Mouse (Mus musculus) hindbrain, embryonic 16.5 days (tissue): ENCODE results near the gene Atp1a3. TPM values are rescaled to one million over a fixed set of nuclear protein-coding genes. Genes with fewer than 3 reads are reported as not detected.

Experiments used
- ATAC-seq: fragments of 200-750 bp; cut with Nextera tagmentation; 2 replicates; pipeline ENCODE4 v1.8.0; 2017; ENCODE audit warnings: moderate TSS enrichment, moderate library complexity
- H3K27ac ChIP-seq: fragments of 300-500 bp; sonication (generic); 2 replicates; pipeline ENCODE4 v1.5.1; 2014; ENCODE audit warnings: low read depth, mild to moderate bottlenecking, control low read depth, low read length, moderate library complexity
- H3K27me3 ChIP-seq: fragments of 300-500 bp; sonication (generic); replicated peaks from 2 replicates; pipeline ENCODE4 v1.6.1; 2014; ENCODE audit warnings: low read length; ENCODE audit not compliant: control insufficient read depth, insufficient read depth
- H3K36me3 ChIP-seq: fragments of 300-500 bp; sonication (generic); 2 replicates; pipeline ENCODE4 v1.6.1; 2014; ENCODE audit warnings: mild to moderate bottlenecking, low read length, moderate library complexity, mixed read lengths; ENCODE audit not compliant: control insufficient read depth, insufficient read depth
- H3K4me1 ChIP-seq: fragments of 300-500 bp; sonication (generic); 2 replicates; pipeline ENCODE4 v1.6.1; 2014; ENCODE audit warnings: low read depth, low read length; ENCODE audit not compliant: control insufficient read depth, insufficient read depth
- H3K4me2 ChIP-seq: fragments of 300-500 bp; sonication (generic); 2 replicates; pipeline ENCODE4 v1.6.1; 2014; ENCODE audit warnings: mild to moderate bottlenecking, low read length, control low read depth, moderate library complexity
- H3K4me3 ChIP-seq: fragments of 300-500 bp; sonication (generic); 2 replicates; pipeline ENCODE4 v1.5.1; 2014; ENCODE audit warnings: mild to moderate bottlenecking, low read length, control low read depth, moderate library complexity
- H3K9ac ChIP-seq: fragments of 300-500 bp; sonication (generic); 2 replicates; pipeline ENCODE4 v1.6.1; 2014; ENCODE audit warnings: low read depth, mild to moderate bottlenecking, control low read depth, low read length, moderate library complexity
- H3K9me3 ChIP-seq: fragments of 300-500 bp; sonication (generic); 2 replicates; pipeline ENCODE4 v1.6.1; 2014; ENCODE audit warnings: mild to moderate bottlenecking, low read length, moderate library complexity; ENCODE audit not compliant: control insufficient read depth
- WGBS: fragments of 180-500 bp; shearing (Covaris S2); extraction: QIAGEN DNeasy Blood & Tissue Kit; methylation state at CpG from one replicate; pipeline ENCODE4 v1.1.7; 2014; 5-methylcytosine and 5-hydroxymethylcytosine counted together
- polyA plus RNA-seq: library from polyadenylated mRNA; unstranded; fragments of >200 nt; fragmentation: Nextera tagmentation; extraction: Ambion mirVana; gene quantifications from 2 replicates; pipeline ENCODE4 v1.2.1, GENCODE M21; 2015

Gene Atp1a3
- polyA plus RNA-seq, 1 experiment from 2014 or later: 678 TPM

DNA sequence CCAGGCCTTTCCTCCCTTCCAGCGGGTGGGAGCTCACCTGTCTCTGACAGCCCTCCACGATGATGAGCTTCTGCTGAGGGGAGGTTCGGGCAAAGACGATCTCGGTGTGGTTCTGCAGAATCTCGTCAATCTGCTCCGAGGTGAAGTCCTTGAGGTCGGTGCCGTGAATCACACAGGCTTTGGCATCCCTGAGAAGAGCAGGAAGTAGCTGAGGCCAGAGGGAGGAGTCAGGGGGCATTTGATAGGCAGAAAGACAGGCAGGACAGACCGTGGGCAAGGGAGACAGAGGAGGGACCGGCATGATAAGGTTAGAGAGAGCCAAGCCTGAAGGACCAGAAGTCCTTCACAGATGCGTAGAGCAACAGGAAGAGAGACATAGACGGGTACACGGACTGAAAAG is 17.8 kb downstream of the Atp1a3 start:
- Histone ChIP-seq H3K4me3 (no peak overlapping the region), H3K27me3 (no peaks in the 10 kb centered on the region), H3K4me1 (no peaks in the 10 kb centered on the region), H3K36me3 (peaks cover 55% of the 10 kb centered on the region), H3K9ac (no peak overlapping the region), H3K4me2 (no peak overlapping the region), H3K9me3 (no peaks in the 10 kb centered on the region), H3K27ac (no peak overlapping the region)
- WGBS: 89% methylated on average over 14 of the region's 14 CpGs
- ATAC-seq: no peak

DNA sequence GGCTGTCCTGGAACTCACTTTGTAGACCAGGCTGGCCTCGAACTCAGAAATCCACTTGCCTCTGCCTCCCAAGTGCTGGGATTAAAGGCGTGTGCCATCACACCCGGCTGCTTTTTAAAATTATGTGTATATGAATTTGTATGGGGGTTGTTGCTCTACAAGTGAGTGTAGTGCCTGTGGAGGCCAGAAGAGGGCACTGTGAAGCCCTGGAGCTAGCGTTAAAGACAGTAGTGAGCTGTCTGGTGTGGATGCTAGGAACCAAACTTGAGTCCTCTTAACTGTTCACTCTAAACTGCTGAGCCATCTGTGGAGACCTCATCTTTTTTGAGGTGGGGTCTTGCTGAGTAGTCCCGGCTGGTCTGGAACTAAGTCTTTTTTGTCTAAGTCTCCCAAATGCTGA is 20.0 kb downstream of the Atp1a3 start:
- H3K9me3 ChIP-seq: no peaks in the 10 kb centered on the region
- no peak overlapping the region for H3K27ac ChIP-seq
- H3K27me3 ChIP-seq: no peaks in the 10 kb centered on the region
- no peak overlapping the region for H3K9ac ChIP-seq
- no peak overlapping the region for H3K4me3 ChIP-seq
- peaks cover 56% of the 10 kb centered on the region for H3K36me3 ChIP-seq
- no peaks in the 10 kb centered on the region for H3K4me1 ChIP-seq
- 76% methylated on average over 5 of the region's 5 CpGs for WGBS
- no peak for ATAC-seq
- no peak overlapping the region for H3K4me2 ChIP-seq

GRCm38 (mm10) chr7:24984307-24984706 is 21.5 kb downstream of the Atp1a3 start:
- H3K9me3 ChIP-seq: no peaks in the 10 kb centered on the region
- ATAC-seq: no peak
- WGBS: 92% methylated on average over 2 of the region's 2 CpGs

GRCm38 (mm10) chr7:24983396-24983795 is 22.4 kb downstream of the Atp1a3 start:
- Histone ChIP-seq H3K4me3 (no peak overlapping the region), H3K4me1 (no peaks in the 10 kb centered on the region), H3K27me3 (no peaks in the 10 kb centered on the region), H3K36me3 (peaks cover 65% of the 10 kb centered on the region), H3K4me2 (no peak overlapping the region), H3K9me3 (no peaks in the 10 kb centered on the region), H3K9ac (no peak overlapping the region), H3K27ac (no peak overlapping the region)
- no peak for ATAC-seq
- whole genome bisulfite sequencing: 87% methylated on average over 5 of the region's 5 CpGs

More at GRCm38 (mm10) chr7:24984307-24984706, 21.5 kb downstream of the Atp1a3 start:
- no peak overlapping the region for H3K9ac ChIP-seq
- H3K27ac ChIP-seq: no peak overlapping the region
- no peaks in the 10 kb centered on the region for H3K4me1 ChIP-seq
- H3K4me2 ChIP-seq: no peak overlapping the region
- H3K36me3 ChIP-seq: peaks cover 66% of the 10 kb centered on the region
- H3K4me3 ChIP-seq: no peak overlapping the region
- H3K27me3 ChIP-seq: no peaks in the 10 kb centered on the region

DNA sequence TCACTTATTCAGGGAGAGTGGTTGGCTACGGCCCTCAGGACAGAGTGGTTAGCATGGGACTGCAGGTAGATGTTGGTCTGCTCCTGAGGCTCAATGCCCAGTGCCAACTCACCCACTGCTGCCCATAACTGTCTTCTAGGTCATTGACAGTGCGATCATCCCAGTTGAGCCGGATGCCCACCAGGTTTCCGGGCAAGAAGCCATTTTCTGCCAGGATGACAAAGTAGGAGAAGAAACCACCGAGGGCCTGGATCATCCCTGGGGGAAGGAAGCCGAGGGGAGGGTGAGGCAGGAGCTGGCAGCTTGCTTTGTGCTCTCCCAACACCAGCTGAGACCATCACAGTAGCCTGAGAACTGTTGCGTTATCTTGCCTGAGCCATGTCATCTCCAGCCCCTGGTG is 25.3 kb downstream of the Atp1a3 start:
- Histone ChIP-seq H3K27ac (no peak overlapping the region), H3K27me3 (no peaks in the 10 kb centered on the region), H3K4me3 (no peak overlapping the region), H3K9me3 (no peaks in the 10 kb centered on the region), H3K4me2 (no peak overlapping the region), H3K36me3 (peaks cover 51% of the 10 kb centered on the region), H3K4me1 (no peaks in the 10 kb centered on the region), H3K9ac (no peak overlapping the region)
- WGBS: 77% methylated on average over 7 of the region's 7 CpGs
- ATAC-seq: no peak

- no peaks in the 10 kb centered on the region for H3K27me3 ChIP-seq
- WGBS: 89% methylated on average over 7 of the region's 7 CpGs
- no peak for ATAC-seq
These were observed 27.0 kb downstream of the Atp1a3 start for GRCm38 (mm10) chr7:24978781-24979180.

GRCm38 (mm10) chr7:24974893-24975595 is 30.7 kb downstream of the Atp1a3 start:
- peaks cover 11% of the 10 kb centered on the region for H3K4me1 ChIP-seq
- H3K4me2 ChIP-seq: no peak overlapping the region
- H3K27ac ChIP-seq: no peak overlapping the region
- H3K27me3 ChIP-seq: no peaks in the 10 kb centered on the region
- no peak overlapping the region for H3K9ac ChIP-seq
- H3K36me3 ChIP-seq: peaks cover 17% of the 10 kb centered on the region
- no peak for ATAC-seq
- WGBS: 32% methylated on average over 9 of the region's 9 CpGs
- H3K9me3 ChIP-seq: no peaks in the 10 kb centered on the region
- H3K4me3 ChIP-seq: no peak overlapping the region

More at GRCm38 (mm10) chr7:24978781-24979180, 27.0 kb downstream of the Atp1a3 start:
- H3K4me3 ChIP-seq: no peak overlapping the region
- no peak overlapping the region for H3K4me2 ChIP-seq
- no peak overlapping the region for H3K9ac ChIP-seq
- H3K27ac ChIP-seq: peak overlapping the region; percentile 23; the same call in 1 of the 2 replicates
- no peaks in the 10 kb centered on the region for H3K4me1 ChIP-seq
- no peaks in the 10 kb centered on the region for H3K9me3 ChIP-seq
- H3K36me3 ChIP-seq: peaks cover 39% of the 10 kb centered on the region

DNA sequence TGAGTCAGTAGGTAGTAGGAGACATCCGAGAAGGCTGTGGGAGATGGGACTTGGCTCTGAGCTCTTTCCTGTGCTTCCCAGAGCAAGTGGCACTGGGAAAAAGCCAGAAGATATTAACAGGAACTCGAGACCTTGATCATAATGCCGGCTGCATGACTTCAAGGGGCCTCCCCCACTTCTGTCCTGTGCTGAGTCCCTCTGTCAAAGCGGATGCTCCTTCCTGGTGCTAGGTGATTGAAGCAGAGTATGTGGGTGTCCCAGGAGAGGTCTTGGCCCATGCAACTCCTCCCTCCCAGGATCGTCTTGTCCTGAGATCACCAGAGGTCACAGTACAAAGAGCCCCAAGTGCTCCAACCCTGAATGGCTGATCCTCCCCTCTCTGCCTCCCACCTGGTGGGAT is 31.9 kb downstream of the Atp1a3 start:
- WGBS: 80% methylated on average over 5 of the region's 5 CpGs
- Histone ChIP-seq H3K27me3 (no peaks in the 10 kb centered on the region), H3K4me1 (peaks cover 11% of the 10 kb centered on the region), H3K4me3 (no peak overlapping the region), H3K9ac (no peak overlapping the region), H3K4me2 (no peak overlapping the region), H3K36me3 (peaks cover 6% of the 10 kb centered on the region), H3K27ac (no peak overlapping the region), H3K9me3 (no peaks in the 10 kb centered on the region)
- no peak for ATAC-seq

DNA sequence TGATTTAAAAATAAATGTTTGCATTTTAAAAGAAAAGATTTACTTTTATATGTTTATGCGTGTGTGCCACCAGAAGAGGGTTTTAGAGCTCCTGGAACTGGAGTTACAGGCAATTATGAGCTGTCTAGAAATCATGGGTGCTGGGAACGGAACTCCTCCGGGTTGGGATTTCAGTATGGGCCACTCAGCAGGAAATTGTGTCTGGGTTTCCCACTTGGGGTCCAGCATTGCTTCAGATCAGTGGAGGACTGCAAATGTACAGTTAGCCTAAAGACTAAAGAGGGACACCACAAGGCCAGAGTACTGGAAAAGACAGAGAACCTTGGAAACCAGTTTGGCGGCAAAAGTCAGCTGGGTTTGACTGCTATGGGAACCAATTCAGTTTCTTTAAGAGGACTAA is 32.5 kb downstream of the Atp1a3 start:
- Histone ChIP-seq H3K9ac (no peak overlapping the region), H3K4me1 (peaks cover 11% of the 10 kb centered on the region), H3K36me3 (peaks cover 1% of the 10 kb centered on the region), H3K4me3 (no peak overlapping the region), H3K27ac (no peak overlapping the region), H3K4me2 (no peak overlapping the region), H3K27me3 (no peaks in the 10 kb centered on the region), H3K9me3 (no peaks in the 10 kb centered on the region)
- WGBS: 79% methylated on average over 4 of the region's 4 CpGs
- no peak for ATAC-seq
